Mouse (Mus musculus) lung, adult 2 months (tissue): ENCODE measurements at regions not wholly inside any gene's neighbourhood (a gene's known extent, or its start where the extent isn't known, plus 50 kb on each side); places are given as distances from the start of the nearest gene placed in this dataset.

ENCODE experiments used
- CTCF ChIP-seq: fragments of 200-500 bp; IDR thresholded peaks from 2 replicates; pipeline ENCODE4 v1.5.1; 2011; ENCODE audit warnings: mild to moderate bottlenecking, low read length, control low read depth; ENCODE audit not compliant: insufficient read depth
- POLR2A ChIP-seq: fragments of 200-500 bp; IDR thresholded peaks from 2 replicates; pipeline ENCODE4 v1.6.1; 2011; ENCODE audit warnings: low read depth, mild to moderate bottlenecking, control low read depth, low read length, borderline replicate concordance; ENCODE audit errors: extremely low read depth

GRCm38 (mm10) chr12:9247506-9247905, 217.7 kb downstream of the Ttc32 start:
- TF ChIP-seq CTCF (no peak), POLR2A (no peak)
